Mouse (Mus musculus): ENCODE results near the gene Zfp101. TPM values are rescaled to one million over a fixed set of nuclear protein-coding genes. Genes with fewer than 3 reads are reported as not detected.

Gene Zfp101
- 21.0 and 24.2 TPM in 2 replicates for polyA plus RNA-seq (2015; fragmentation: Nextera tagmentation; extraction: Ambion mirVana)

DNA sequence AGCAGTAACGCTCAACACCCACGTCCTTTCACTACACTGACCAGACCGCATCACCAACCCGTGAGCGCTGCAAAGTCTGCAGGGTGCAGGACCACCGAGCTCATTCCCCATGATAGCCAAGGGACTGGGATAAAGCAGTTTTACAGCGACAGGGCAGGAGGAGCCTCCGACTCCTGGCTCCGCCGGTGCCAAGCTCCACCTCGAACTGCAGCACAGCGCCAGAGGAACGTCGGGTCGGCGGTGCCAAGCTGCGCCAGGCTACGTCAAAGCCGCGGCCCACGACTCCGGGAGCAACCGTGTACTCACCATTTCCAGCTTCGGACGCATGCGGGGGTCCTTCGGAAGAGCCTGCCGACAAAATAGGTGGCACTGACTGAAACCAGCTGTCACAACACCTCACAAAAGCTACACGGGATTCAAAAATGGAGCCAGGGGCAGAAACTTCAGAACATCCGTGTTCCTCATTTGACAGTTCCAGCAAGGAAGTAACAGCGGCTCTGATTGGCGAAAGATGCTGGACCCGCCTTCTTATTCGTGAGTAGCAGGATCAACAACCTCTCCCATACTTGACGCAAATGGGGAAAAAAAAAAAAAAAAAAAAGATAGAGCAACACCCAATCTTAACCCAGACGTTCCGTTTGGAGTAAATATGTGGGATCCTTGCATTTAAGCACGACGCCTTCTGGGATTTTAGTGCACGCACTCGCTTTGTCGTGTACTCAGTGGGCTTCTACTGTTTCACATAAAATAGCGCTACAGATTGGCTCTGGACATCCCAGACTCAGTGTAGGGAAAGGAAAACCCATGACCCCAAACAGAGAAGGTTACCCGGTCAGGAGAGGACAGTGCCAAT, at the start of gene Zfp101:
TSS of gene Zfp101 (minus strand) at position 460 of the 853 bp plus-strand sequence.
- ATAC-seq, result peak; percentile 99
- Histone ChIP-seq H3K4me2 (ENCODE audit: low read length) (peak within 1 kb of the TSS; percentile 65), H3K27ac (ENCODE audit: low read length) (peak within 1 kb of the TSS; percentile 87), H3K4me1 (replicated peaks; ENCODE audit: control insufficient read depth, insufficient read depth, low read length) (peaks cover 9% of the 10 kb centered on the region), H3K9ac (replicated peaks; ENCODE audit: low read depth, low read length) (peak within 1 kb of the TSS; percentile 66), H3K4me3 (replicated peaks; ENCODE audit: low read length) (peak within 1 kb of the TSS; percentile 71), H3K9me3 (ENCODE audit: control insufficient read depth, low read length) (no peaks in the 10 kb centered on the region), H3K36me3 (ENCODE audit: control insufficient read depth, insufficient read depth) (no peaks in the 10 kb centered on the region), H3K27me3 (replicated peaks; ENCODE audit: control insufficient read depth, insufficient read depth, low read length) (no peaks in the 10 kb centered on the region)
- WGBS, result under 1% methylated on average over 44 of the region's 44 CpGs

GRCm38 (mm10) chr17:33441159-33441558, 46.7 kb upstream of the Zfp101 start:
- Histone ChIP-seq H3K9me3 (ENCODE audit: control insufficient read depth, low read length) (no peaks in the 10 kb centered on the region), H3K4me3 (replicated peaks; ENCODE audit: low read length) (no peak overlapping the region), H3K4me1 (replicated peaks; ENCODE audit: control insufficient read depth, insufficient read depth, low read length) (no peaks in the 10 kb centered on the region), H3K9ac (replicated peaks; ENCODE audit: low read depth, low read length) (no peak overlapping the region), H3K27me3 (replicated peaks; ENCODE audit: control insufficient read depth, insufficient read depth, low read length) (no peaks in the 10 kb centered on the region), H3K36me3 (ENCODE audit: control insufficient read depth, insufficient read depth) (no peaks in the 10 kb centered on the region), H3K27ac (ENCODE audit: low read length) (no peak overlapping the region), H3K4me2 (ENCODE audit: low read length) (no peak overlapping the region)
- ATAC-seq, result no peak

- Histone ChIP-seq H3K9ac (replicated peaks; ENCODE audit: low read depth, low read length) (no peak overlapping the region), H3K36me3 (ENCODE audit: control insufficient read depth, insufficient read depth) (no peaks in the 10 kb centered on the region), H3K9me3 (ENCODE audit: control insufficient read depth, low read length) (no peaks in the 10 kb centered on the region), H3K4me1 (replicated peaks; ENCODE audit: control insufficient read depth, insufficient read depth, low read length) (no peaks in the 10 kb centered on the region), H3K4me3 (replicated peaks; ENCODE audit: low read length) (no peak overlapping the region), H3K27ac (ENCODE audit: low read length) (no peak overlapping the region), H3K4me2 (ENCODE audit: low read length) (no peak overlapping the region), H3K27me3 (replicated peaks; ENCODE audit: control insufficient read depth, insufficient read depth, low read length) (no peaks in the 10 kb centered on the region)
- 72% methylated on average over 5 of the region's 5 CpGs for WGBS
- no peak for ATAC-seq
Observed at GRCm38 (mm10) chr17:33439922-33440321, 45.5 kb upstream of the Zfp101 start.

DNA sequence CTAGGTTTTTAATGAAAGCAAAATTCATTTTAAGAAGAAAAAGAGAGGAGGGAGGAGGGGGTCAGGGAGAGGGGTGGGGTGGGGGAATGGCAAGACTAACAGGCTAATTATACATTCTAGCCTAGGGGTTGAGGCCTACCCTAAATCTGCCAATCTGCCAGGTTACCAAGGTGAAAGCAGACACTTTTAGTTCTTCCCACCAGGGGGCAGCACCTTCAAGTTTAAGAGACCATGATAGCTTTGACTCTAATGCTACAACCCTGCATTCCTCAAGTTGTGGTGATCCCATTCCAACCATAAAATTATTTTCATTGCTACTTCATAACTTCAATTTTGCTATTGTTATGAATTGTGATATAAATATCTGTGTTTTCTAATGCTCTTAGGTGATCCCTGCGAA, 44.7 kb upstream of the Zfp101 start:
- Histone ChIP-seq H3K27ac (ENCODE audit: low read length) (no peak overlapping the region), H3K4me2 (ENCODE audit: low read length) (no peak overlapping the region), H3K4me1 (replicated peaks; ENCODE audit: control insufficient read depth, insufficient read depth, low read length) (no peaks in the 10 kb centered on the region), H3K9me3 (ENCODE audit: control insufficient read depth, low read length) (no peaks in the 10 kb centered on the region), H3K4me3 (replicated peaks; ENCODE audit: low read length) (no peak overlapping the region), H3K9ac (replicated peaks; ENCODE audit: low read depth, low read length) (no peak overlapping the region), H3K27me3 (replicated peaks; ENCODE audit: control insufficient read depth, insufficient read depth, low read length) (no peaks in the 10 kb centered on the region), H3K36me3 (ENCODE audit: control insufficient read depth, insufficient read depth) (no peaks in the 10 kb centered on the region)
- WGBS, result 70% methylated on average over 1 of the region's 1 CpGs
- peak; percentile 40; the same call in 1 of the 2 replicates for ATAC-seq

DNA sequence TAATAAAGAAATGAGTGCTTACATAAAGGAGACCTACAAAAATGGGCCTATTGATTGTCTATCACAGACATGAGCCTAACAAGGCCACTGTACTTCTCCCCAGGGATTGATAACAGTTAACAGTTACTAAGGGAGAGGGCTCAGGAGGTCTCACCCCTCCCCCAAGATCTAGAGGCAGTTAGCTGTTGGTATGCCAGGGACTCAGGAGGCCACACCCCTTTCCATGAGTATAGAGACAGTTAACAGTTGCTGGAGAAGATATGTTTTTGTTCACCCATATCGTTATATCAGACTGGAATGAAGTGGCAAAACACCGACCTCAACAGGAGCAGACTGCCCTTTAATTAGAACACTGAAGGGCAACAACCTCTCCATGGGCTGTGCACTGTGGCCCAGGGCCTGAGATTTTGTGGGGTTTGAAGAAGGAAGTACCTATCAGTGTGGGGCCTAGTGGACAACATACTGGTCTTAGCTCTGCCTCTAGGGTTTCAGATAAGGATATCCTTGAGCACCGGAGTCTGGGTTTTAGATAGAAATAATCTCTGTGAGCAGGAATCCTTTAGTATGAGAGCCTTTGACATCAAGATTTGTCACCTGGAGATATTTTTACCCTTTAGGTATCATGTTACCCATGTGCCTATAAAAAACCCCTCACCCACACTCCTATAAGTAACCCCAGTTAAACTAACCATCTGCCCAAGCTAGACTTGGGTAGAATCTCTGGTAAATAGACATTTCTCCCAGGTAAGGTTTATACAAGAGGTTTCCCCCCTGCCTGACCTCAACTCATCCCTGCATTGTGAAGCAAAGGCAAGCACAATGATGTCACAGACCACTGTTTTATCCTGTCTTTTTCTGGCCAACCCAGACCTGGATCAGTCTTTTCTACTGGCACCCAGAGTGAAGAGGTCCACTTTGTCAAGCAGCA, 37.8 kb upstream of the Zfp101 start, which contains the start of gene Actl9:
TSS of gene Actl9 (plus strand) at position 878 of the 928 bp plus-strand sequence.
- Histone ChIP-seq H3K9me3 (ENCODE audit: control insufficient read depth, low read length) (no peaks in the 10 kb centered on the region), H3K27ac (ENCODE audit: low read length) (no peak within 1 kb of the TSS), H3K4me3 (replicated peaks; ENCODE audit: low read length) (no peak within 1 kb of the TSS), H3K27me3 (replicated peaks; ENCODE audit: control insufficient read depth, insufficient read depth, low read length) (no peaks in the 10 kb centered on the region), H3K4me2 (ENCODE audit: low read length) (no peak within 1 kb of the TSS), H3K36me3 (ENCODE audit: control insufficient read depth, insufficient read depth) (no peaks in the 10 kb centered on the region), H3K9ac (replicated peaks; ENCODE audit: low read depth, low read length) (no peak within 1 kb of the TSS), H3K4me1 (replicated peaks; ENCODE audit: control insufficient read depth, insufficient read depth, low read length) (no peaks in the 10 kb centered on the region)
- 86% methylated on average over 3 of the region's 3 CpGs for WGBS
- ATAC-seq, result no peak

DNA sequence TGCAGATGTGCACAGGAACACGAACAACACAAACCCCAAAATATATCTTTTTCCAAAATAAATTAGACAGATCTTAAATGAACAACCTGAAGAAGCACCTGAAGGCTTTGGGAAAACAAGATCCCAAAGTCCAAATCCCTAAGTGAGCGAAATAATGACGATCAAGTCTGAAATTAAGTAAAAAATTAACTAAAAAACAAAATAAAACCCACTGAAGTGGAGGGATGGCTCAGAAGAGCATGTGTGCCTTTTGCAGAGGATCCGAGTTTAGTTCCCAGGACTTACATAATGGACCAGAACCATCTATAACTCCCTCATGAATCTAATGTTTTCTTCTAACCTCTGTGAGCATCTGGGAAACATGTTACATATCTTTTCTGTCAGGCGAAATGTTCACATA, 2.2 kb downstream of the Zfp101 start:
- no peak overlapping the region for H3K4me2 ChIP-seq (ENCODE audit: low read length)
- no peak overlapping the region for H3K27ac ChIP-seq (ENCODE audit: low read length)
- 93% methylated on average over 5 of the region's 5 CpGs for WGBS
- no peaks in the 10 kb centered on the region for H3K36me3 ChIP-seq (ENCODE audit: control insufficient read depth, insufficient read depth)
- no peak overlapping the region for H3K4me3 ChIP-seq (replicated peaks; ENCODE audit: low read length)
- no peaks in the 10 kb centered on the region for H3K9me3 ChIP-seq (ENCODE audit: control insufficient read depth, low read length)
- H3K9ac ChIP-seq (replicated peaks; ENCODE audit: low read depth, low read length), result no peak overlapping the region
- peaks cover 9% of the 10 kb centered on the region for H3K4me1 ChIP-seq (replicated peaks; ENCODE audit: control insufficient read depth, insufficient read depth, low read length)
- no peaks in the 10 kb centered on the region for H3K27me3 ChIP-seq (replicated peaks; ENCODE audit: control insufficient read depth, insufficient read depth, low read length)
- ATAC-seq, result no peak

GRCm38 (mm10) chr17:33385705-33386104, 8.7 kb downstream of the Zfp101 start:
- Histone ChIP-seq H3K27ac (ENCODE audit: low read length) (no peak overlapping the region), H3K9ac (replicated peaks; ENCODE audit: low read depth, low read length) (no peak overlapping the region), H3K9me3 (ENCODE audit: control insufficient read depth, low read length) (no peaks in the 10 kb centered on the region), H3K4me2 (ENCODE audit: low read length) (no peak overlapping the region), H3K27me3 (replicated peaks; ENCODE audit: control insufficient read depth, insufficient read depth, low read length) (no peaks in the 10 kb centered on the region), H3K4me1 (replicated peaks; ENCODE audit: control insufficient read depth, insufficient read depth, low read length) (no peaks in the 10 kb centered on the region), H3K4me3 (replicated peaks; ENCODE audit: low read length) (no peak overlapping the region), H3K36me3 (ENCODE audit: control insufficient read depth, insufficient read depth) (peaks cover 40% of the 10 kb centered on the region)
- no peak for ATAC-seq

DNA sequence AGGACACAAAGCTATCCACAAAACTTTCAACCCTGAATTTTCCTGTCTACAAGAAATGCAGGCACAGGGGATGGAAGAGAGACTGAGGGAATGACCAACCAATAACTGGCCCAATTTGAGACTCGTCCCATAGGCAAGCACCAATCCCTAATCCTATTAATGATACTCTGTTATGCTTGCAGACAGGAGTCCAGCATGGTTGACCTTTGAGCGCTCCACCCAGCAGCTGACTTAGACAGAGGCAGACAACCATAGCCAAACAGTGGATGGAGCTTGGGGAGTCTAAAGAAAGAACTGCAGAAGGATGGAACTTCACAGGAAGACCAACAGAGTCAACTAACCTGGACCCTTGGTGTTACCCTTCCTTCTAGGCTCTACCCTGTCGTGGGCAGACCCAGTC, 21.6 kb downstream of the Zfp101 start:
- 85% methylated on average over 3 of the region's 3 CpGs for WGBS
- ATAC-seq, result no peak
- Histone ChIP-seq H3K9ac (replicated peaks; ENCODE audit: low read depth, low read length) (no peak overlapping the region), H3K4me1 (replicated peaks; ENCODE audit: control insufficient read depth, insufficient read depth, low read length) (no peaks in the 10 kb centered on the region), H3K36me3 (ENCODE audit: control insufficient read depth, insufficient read depth) (no peaks in the 10 kb centered on the region), H3K27ac (ENCODE audit: low read length) (no peak overlapping the region), H3K4me3 (replicated peaks; ENCODE audit: low read length) (no peak overlapping the region), H3K9me3 (ENCODE audit: control insufficient read depth, low read length) (no peaks in the 10 kb centered on the region), H3K4me2 (ENCODE audit: low read length) (no peak overlapping the region), H3K27me3 (replicated peaks; ENCODE audit: control insufficient read depth, insufficient read depth, low read length) (no peaks in the 10 kb centered on the region)
